Mouse (Mus musculus) activated CD4-positive, CD25-positive, alpha-beta regulatory T cell, adult 9 weeks (primary cell): ENCODE data around the gene Zcchc18. TPM values are rescaled to one million over a fixed set of nuclear protein-coding genes. Genes with fewer than 3 reads are reported as not detected.

ENCODE experiments used
- polyA plus RNA-seq: library from polyadenylated mRNA; unstranded; fragments of 100-300 nt; shearing (Covaris generic); gene quantifications from one replicate; pipeline ENCODE4 v1.2.1, GENCODE M21; 2017

Gene Zcchc18
- 48.2 TPM for polyA plus RNA-seq

GRCm38 (mm10) chrX:136992978-136993547 lies at the start of gene Zcchc18:
Gene Zcchc18, plus strand, starts transcription at chrX:136993155.

GRCm38 (mm10) chrX:136975397-136975796 lies 17.6 kb upstream of the Zcchc18 start, which contains the start of gene Tmsb15b2:
Gene Tmsb15b2, minus strand, starts transcription at chrX:136975497.

GRCm38 (mm10) chrX:136976424-136977084 lies 16.4 kb upstream of the Zcchc18 start, which contains the start of the genes Tmsb15l and Tmsb15b1:
Gene Tmsb15l, minus strand, starts transcription at chrX:136976869.
Gene Tmsb15b1, minus strand, starts transcription at chrX:136976874.

GRCm38 (mm10) chrX:137038000-137038483 lies 45.1 kb downstream of the Zcchc18 start, which contains the start of gene Slc25a53:
Gene Slc25a53, minus strand, starts transcription at chrX:137038302.

Other genes with a start within 250 kb of the Zcchc18 start
- gene Morf4l2, start 249.5 kb upstream of the Zcchc18 start, polyA plus RNA-seq: 105 TPM
- 0.15 TPM for gene Glra4, start 213.0 kb upstream of the Zcchc18 start, polyA plus RNA-seq
- 1.5 TPM for gene Plp1, start 170.5 kb upstream of the Zcchc18 start, polyA plus RNA-seq
- not detected for gene Rab9b, start 124.4 kb upstream of the Zcchc18 start, polyA plus RNA-seq
- gene H2bfm, start 65.8 kb upstream of the Zcchc18 start, polyA plus RNA-seq: not detected
- gene Tmsb15b2, start 17.7 kb upstream of the Zcchc18 start, polyA plus RNA-seq: 65.0 TPM
- 3.2 TPM for gene Tmsb15l, start 16.3 kb upstream of the Zcchc18 start, polyA plus RNA-seq
- gene Tmsb15b1, start 16.3 kb upstream of the Zcchc18 start, polyA plus RNA-seq: 28.5 TPM
- 14.9 TPM for gene Slc25a53, start 45.1 kb downstream of the Zcchc18 start, polyA plus RNA-seq
- 4.7 TPM for gene Fam199x, start 56.4 kb downstream of the Zcchc18 start, polyA plus RNA-seq
- not detected for gene Esx1, start 128.9 kb downstream of the Zcchc18 start, polyA plus RNA-seq